Mouse (Mus musculus): ENCODE data around the gene Ttl. TPM values are rescaled to one million over a fixed set of nuclear protein-coding genes. Genes with fewer than 3 reads are reported as not detected.

Gene Ttl
- polyA plus RNA-seq, 1 experiment from 2014 or later = 8.5 TPM

DNA sequence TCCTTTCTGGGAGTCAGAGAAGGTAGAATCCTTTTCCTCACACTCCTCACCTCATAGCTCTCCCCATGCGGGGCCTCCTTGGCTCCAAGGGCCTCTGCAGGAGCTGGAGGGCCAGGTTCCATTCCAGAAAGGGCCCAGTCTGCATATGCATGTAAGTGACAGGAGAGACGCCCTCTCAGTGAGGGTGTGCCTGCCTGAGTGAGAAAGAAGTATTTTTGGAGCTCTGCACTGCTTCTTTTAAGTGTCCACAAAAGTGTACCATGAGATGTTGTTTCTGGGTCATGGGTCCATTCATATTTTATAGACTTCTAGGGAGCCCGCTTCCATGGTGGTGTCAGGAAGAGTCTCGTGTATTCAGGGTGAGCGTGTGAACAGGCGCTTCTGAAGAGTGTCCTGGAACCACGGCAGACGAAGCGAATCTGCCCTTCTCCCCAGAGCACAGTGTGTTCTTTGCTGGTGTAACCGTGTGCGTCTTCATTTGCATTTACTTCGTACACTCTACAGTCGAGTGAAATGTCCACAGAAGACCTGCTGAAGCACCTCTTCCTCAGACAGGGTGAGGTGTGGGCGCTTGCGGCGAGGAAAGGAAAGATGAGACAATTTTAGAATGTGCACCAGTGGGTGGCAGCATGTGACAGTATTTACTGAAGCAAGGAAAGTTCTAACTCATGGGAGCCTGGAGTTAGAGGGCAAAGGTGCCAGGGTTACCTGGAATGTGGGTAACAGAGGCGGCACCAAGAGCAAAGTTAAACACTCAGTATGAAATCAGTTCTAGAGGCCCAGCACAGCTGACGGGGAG lies 28.4 kb downstream of the Ttl start:
- 80% methylated on average over 18 of the region's 18 CpGs for WGBS (ENCODE audit: insufficient replicate concordance)
- Histone ChIP-seq H3K9ac (ENCODE audit: low read depth, low read length) (no peak overlapping the region), H3K4me3 (ENCODE audit: low read depth, low read length) (no peak overlapping the region), H3K27ac (ENCODE audit: low read depth, low read length) (no peak overlapping the region), H3K9me3 (replicated peaks; ENCODE audit: control insufficient read depth, low read length) (no peaks in the 10 kb centered on the region), H3K27me3 (ENCODE audit: control insufficient read depth, insufficient read depth, low read length) (no peaks in the 10 kb centered on the region), H3K4me2 (no peak overlapping the region), H3K4me1 (ENCODE audit: control insufficient read depth, insufficient read depth, low read length) (0 out of 2 replicates have a peak, but pooled peaks cover 3% of the 10 kb centered on the region), H3K36me3 (ENCODE audit: control insufficient read depth, insufficient read depth, low read length) (peaks cover 5% of the 10 kb centered on the region)
- no peak for ATAC-seq (replicated peaks; ENCODE audit: insufficient number of reproducible peaks, low FRiP score, low TSS enrichment)

DNA sequence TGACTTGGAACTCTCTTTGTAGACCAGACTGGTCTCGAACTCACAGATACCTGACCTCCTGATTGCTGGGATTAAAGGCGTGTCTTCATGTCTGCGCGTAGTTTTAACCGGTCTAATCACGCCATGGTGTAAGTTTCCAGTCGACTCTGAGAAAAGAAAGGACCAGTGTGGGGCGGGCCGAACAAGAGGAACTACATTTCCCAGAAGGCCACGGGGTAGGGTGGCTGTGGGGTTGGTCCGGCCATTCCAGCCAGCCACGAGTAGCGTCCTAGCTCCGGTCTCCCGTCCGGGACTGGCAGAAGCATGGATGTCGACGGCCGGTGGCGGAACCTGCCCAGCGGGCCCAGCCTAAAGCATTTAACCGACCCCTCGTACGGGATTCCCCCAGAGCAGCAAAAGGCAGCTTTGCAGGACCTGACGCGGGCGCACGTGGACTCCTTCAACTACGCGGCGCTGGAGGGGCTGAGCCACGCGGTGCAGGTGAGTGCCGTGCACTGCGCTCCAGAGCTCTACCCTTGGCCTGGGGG lies 35.1 kb downstream of the Ttl start, which contains the start of gene Polr1b:
TSS of gene Polr1b (plus strand) at position 212 of the 527 bp plus-strand sequence.
- ATAC-seq (replicated peaks; ENCODE audit: insufficient number of reproducible peaks, low FRiP score, low TSS enrichment) = peak; percentile 99
- no peak within 1 kb of the TSS for H3K27ac ChIP-seq (ENCODE audit: low read depth, low read length)
- peak within 1 kb of the TSS; percentile 67 for H3K4me2 ChIP-seq
- WGBS (ENCODE audit: insufficient replicate concordance) = under 1% methylated on average over 35 of the region's 35 CpGs
- H3K4me1 ChIP-seq (ENCODE audit: control insufficient read depth, insufficient read depth, low read length) = no peaks in the 10 kb centered on the region
- peak within 1 kb of the TSS; percentile 83 for H3K4me3 ChIP-seq (ENCODE audit: low read depth, low read length)
- peaks cover 10% of the 10 kb centered on the region for H3K36me3 ChIP-seq (ENCODE audit: control insufficient read depth, insufficient read depth, low read length)
- no peaks in the 10 kb centered on the region for H3K9me3 ChIP-seq (replicated peaks; ENCODE audit: control insufficient read depth, low read length)
- H3K9ac ChIP-seq (ENCODE audit: low read depth, low read length) = peak within 1 kb of the TSS; percentile 80
- H3K27me3 ChIP-seq (ENCODE audit: control insufficient read depth, insufficient read depth, low read length) = no peaks in the 10 kb centered on the region

DNA sequence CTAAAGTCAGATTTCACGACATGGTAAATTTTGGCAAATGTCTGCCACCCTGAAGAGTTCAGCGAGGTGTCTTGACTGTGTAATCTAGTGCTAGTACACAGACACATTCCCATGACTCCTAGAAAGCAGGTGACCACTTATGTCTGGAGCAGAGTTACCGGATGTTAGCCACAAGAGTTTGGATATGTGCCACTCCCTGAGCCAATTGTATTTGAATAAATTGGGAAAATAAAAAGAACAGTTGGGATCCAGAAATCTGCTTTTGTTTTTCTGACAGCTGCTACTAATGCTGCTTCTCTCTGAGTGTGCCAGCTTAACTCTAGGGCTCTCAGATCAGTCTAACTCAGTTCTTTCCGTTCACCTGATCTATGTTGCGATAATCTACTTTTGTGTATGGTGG lies 47.2 kb downstream of the Ttl start:
- H3K4me2 ChIP-seq = no peak overlapping the region
- no peak overlapping the region for H3K9ac ChIP-seq (ENCODE audit: low read depth, low read length)
- no peaks in the 10 kb centered on the region for H3K9me3 ChIP-seq (replicated peaks; ENCODE audit: control insufficient read depth, low read length)
- H3K36me3 ChIP-seq (ENCODE audit: control insufficient read depth, insufficient read depth, low read length) = peaks cover 32% of the 10 kb centered on the region
- no peaks in the 10 kb centered on the region for H3K4me1 ChIP-seq (ENCODE audit: control insufficient read depth, insufficient read depth, low read length)
- no peak for ATAC-seq (replicated peaks; ENCODE audit: insufficient number of reproducible peaks, low FRiP score, low TSS enrichment)
- no peaks in the 10 kb centered on the region for H3K27me3 ChIP-seq (ENCODE audit: control insufficient read depth, insufficient read depth, low read length)
- WGBS (ENCODE audit: insufficient replicate concordance) = 92% methylated on average over 5 of the region's 5 CpGs
- no peak overlapping the region for H3K27ac ChIP-seq (ENCODE audit: low read depth, low read length)
- no peak overlapping the region for H3K4me3 ChIP-seq (ENCODE audit: low read depth, low read length)

DNA sequence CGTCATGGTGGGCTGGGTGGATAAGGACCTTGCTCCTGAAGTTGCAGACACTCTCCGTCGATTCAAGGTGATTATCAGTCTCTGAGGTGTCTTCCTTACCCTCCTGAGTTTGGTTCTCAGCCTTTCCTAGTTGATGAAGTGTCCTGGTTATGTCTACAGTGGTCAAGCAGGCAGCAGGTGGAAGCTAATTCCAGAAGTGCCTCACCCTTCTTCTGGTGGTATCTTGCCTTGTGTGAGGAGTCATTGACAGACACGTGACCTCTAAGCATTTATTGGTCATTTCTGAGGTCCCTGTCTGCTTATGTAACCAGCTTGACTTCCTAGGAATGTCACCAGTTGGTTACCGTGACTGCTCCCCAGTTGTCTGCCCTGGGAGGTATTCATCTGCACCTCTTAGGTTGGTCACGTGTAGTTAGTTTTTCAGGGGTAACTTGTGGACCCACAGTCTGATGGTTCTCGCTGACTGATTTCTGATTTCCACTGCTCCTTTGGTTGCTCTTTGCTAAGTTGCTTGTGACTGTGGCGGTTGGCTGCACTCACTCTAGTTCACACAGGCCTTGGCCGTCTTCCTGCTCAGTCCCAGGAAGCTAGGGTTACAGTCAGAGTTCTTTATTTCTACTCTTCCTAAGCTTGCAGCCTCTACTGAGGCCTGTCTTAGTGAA lies 50.1 kb downstream of the Ttl start:
- no peak overlapping the region for H3K9ac ChIP-seq (ENCODE audit: low read depth, low read length)
- no peak overlapping the region for H3K4me2 ChIP-seq
- no peak overlapping the region for H3K27ac ChIP-seq (ENCODE audit: low read depth, low read length)
- peaks cover 46% of the 10 kb centered on the region for H3K36me3 ChIP-seq (ENCODE audit: control insufficient read depth, insufficient read depth, low read length)
- WGBS (ENCODE audit: insufficient replicate concordance) = 90% methylated on average over 9 of the region's 9 CpGs
- no peaks in the 10 kb centered on the region for H3K4me1 ChIP-seq (ENCODE audit: control insufficient read depth, insufficient read depth, low read length)
- H3K27me3 ChIP-seq (ENCODE audit: control insufficient read depth, insufficient read depth, low read length) = no peaks in the 10 kb centered on the region
- no peak for ATAC-seq (replicated peaks; ENCODE audit: insufficient number of reproducible peaks, low FRiP score, low TSS enrichment)
- H3K9me3 ChIP-seq (replicated peaks; ENCODE audit: control insufficient read depth, low read length) = no peaks in the 10 kb centered on the region
- H3K4me3 ChIP-seq (ENCODE audit: low read depth, low read length) = no peak overlapping the region

DNA sequence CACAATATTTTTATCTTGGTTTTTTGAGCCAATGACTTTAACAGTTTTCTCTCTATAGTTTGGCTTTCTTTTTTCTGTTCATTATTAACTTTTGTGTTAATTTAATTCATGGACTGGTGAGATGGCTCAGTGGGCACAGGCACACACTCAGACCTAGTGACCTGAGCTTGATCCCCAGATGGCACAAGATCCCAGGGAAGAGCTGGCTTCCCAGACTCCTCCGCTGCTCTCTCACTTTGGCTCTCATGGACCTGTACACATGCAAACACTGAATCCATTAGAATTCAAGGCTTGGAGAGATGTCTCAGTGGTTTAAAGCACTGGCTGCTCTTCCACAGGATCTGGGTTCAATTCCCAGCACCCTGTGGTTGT lies 50.6 kb downstream of the Ttl start:
- Histone ChIP-seq H3K4me2 (no peak overlapping the region), H3K27me3 (ENCODE audit: control insufficient read depth, insufficient read depth, low read length) (no peaks in the 10 kb centered on the region)

DNA sequence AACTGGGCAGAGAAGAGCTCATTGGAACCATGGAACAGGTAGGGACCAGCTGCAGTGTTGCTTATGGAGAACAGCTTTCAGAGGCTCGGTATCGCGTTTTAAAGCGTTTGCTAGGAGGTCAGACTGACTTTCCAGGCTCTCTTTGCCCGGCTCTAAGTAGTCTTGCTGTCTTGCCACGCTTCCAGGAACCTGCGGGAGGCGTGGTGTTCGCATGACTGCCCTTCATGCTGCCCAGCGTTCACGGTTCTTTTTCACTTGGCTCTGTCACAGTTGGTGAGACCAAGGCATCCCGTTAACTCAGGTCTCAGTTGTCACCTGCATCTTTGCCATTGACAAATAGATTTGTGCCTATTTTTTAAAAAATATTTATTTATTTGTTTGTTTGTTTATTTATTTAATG lies 52.3 kb downstream of the Ttl start:
- H3K36me3 ChIP-seq (ENCODE audit: control insufficient read depth, insufficient read depth, low read length) = peaks cover 59% of the 10 kb centered on the region
- no peak overlapping the region for H3K9ac ChIP-seq (ENCODE audit: low read depth, low read length)
- 93% methylated on average over 12 of the region's 12 CpGs for WGBS (ENCODE audit: insufficient replicate concordance)
- no peaks in the 10 kb centered on the region for H3K4me1 ChIP-seq (ENCODE audit: control insufficient read depth, insufficient read depth, low read length)
- ATAC-seq (replicated peaks; ENCODE audit: insufficient number of reproducible peaks, low FRiP score, low TSS enrichment) = no peak
- no peak overlapping the region for H3K4me2 ChIP-seq
- no peak overlapping the region for H3K27ac ChIP-seq (ENCODE audit: low read depth, low read length)
- H3K9me3 ChIP-seq (replicated peaks; ENCODE audit: control insufficient read depth, low read length) = no peaks in the 10 kb centered on the region
- no peaks in the 10 kb centered on the region for H3K27me3 ChIP-seq (ENCODE audit: control insufficient read depth, insufficient read depth, low read length)
- no peak overlapping the region for H3K4me3 ChIP-seq (ENCODE audit: low read depth, low read length)

More for the DNA sequence above, 50.6 kb downstream of the Ttl start:
- Histone ChIP-seq H3K27ac (ENCODE audit: low read depth, low read length) (no peak overlapping the region), H3K4me1 (ENCODE audit: control insufficient read depth, insufficient read depth, low read length) (no peaks in the 10 kb centered on the region), H3K4me3 (ENCODE audit: low read depth, low read length) (no peak overlapping the region), H3K9me3 (replicated peaks; ENCODE audit: control insufficient read depth, low read length) (no peaks in the 10 kb centered on the region), H3K36me3 (ENCODE audit: control insufficient read depth, insufficient read depth, low read length) (peaks cover 50% of the 10 kb centered on the region), H3K9ac (ENCODE audit: low read depth, low read length) (no peak overlapping the region)
- ATAC-seq (replicated peaks; ENCODE audit: insufficient number of reproducible peaks, low FRiP score, low TSS enrichment) = no peak
- WGBS (ENCODE audit: insufficient replicate concordance) = 95% methylated on average over 1 of the region's 1 CpGs

DNA sequence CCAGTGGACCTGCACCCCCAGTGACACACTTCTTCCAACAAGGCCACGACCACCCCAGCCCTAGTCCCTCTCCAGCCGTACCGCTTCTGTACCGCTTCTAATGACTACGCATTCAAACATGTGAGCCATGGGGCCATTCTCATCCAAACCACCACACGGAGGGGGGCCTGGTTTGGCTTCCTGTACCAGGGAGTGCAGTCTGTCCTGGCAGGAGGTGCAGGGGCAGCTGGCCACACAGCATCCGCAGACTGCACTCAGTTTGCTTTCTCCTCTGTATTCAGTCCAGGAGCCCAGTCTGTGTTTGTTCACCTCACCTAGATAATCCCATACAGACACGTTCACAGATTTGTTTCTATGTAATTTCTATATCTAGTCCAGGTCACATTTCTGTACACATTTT lies 56.2 kb downstream of the Ttl start:
- 95% methylated on average over 8 of the region's 8 CpGs for WGBS (ENCODE audit: insufficient replicate concordance)
- Histone ChIP-seq H3K27ac (ENCODE audit: low read depth, low read length) (no peak overlapping the region), H3K4me1 (ENCODE audit: control insufficient read depth, insufficient read depth, low read length) (no peaks in the 10 kb centered on the region), H3K27me3 (ENCODE audit: control insufficient read depth, insufficient read depth, low read length) (no peaks in the 10 kb centered on the region), H3K4me3 (ENCODE audit: low read depth, low read length) (no peak overlapping the region), H3K4me2 (no peak overlapping the region), H3K36me3 (ENCODE audit: control insufficient read depth, insufficient read depth, low read length) (peaks cover 50% of the 10 kb centered on the region), H3K9me3 (replicated peaks; ENCODE audit: control insufficient read depth, low read length) (no peaks in the 10 kb centered on the region), H3K9ac (ENCODE audit: low read depth, low read length) (no peak overlapping the region)
- no peak for ATAC-seq (replicated peaks; ENCODE audit: insufficient number of reproducible peaks, low FRiP score, low TSS enrichment)

DNA sequence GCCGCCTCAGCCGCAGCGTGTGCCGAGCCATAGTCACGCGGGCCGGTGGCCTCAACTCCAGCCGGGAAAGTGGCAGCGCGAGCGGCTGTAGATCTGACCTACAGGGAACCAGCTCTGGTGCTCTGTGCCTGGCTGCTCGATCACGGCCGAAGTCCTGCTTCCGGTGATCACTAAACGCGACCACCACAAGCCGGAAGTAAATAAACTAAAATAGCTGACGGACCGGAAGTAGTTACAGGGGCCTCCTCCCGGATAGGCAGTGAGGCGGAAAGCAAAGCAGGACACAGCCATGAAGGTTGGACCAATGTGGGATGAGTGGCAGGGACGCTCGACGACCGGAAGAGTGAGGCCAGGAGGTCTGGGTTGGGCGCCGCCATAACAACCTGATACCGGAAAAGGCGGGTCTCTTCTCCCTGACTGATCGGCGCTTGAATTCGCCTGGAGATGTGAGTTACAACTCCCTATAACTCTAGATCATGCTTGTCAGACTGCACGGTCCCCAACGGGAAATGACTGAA lies 63.7 kb downstream of the Ttl start, which contains the start of gene Chchd5:
TSS of gene Chchd5 (plus strand) at position 289 of the 518 bp plus-strand sequence.
- H3K27ac ChIP-seq (ENCODE audit: low read depth, low read length) = peak within 1 kb of the TSS; percentile 91
- H3K4me2 ChIP-seq = peak within 1 kb of the TSS; percentile 83
- H3K9me3 ChIP-seq (replicated peaks; ENCODE audit: control insufficient read depth, low read length) = no peaks in the 10 kb centered on the region; the same call in 1 of the 2 replicates
- peak within 1 kb of the TSS; percentile 72 for H3K4me3 ChIP-seq (ENCODE audit: low read depth, low read length)
- under 1% methylated on average over 35 of the region's 35 CpGs for WGBS (ENCODE audit: insufficient replicate concordance)
- H3K36me3 ChIP-seq (ENCODE audit: control insufficient read depth, insufficient read depth, low read length) = peaks cover 25% of the 10 kb centered on the region
- peaks cover 10% of the 10 kb centered on the region; the same call in 1 of the 2 replicates for H3K4me1 ChIP-seq (ENCODE audit: control insufficient read depth, insufficient read depth, low read length)
- no peaks in the 10 kb centered on the region for H3K27me3 ChIP-seq (ENCODE audit: control insufficient read depth, insufficient read depth, low read length)
- H3K9ac ChIP-seq (ENCODE audit: low read depth, low read length) = peak within 1 kb of the TSS; percentile 91
- ATAC-seq (replicated peaks; ENCODE audit: insufficient number of reproducible peaks, low FRiP score, low TSS enrichment) = peak; percentile 98
